Mouse (Mus musculus) ES-Bruce4 (cell line): ENCODE measurements at regions not wholly inside any gene's neighbourhood (a gene's known extent, or its start where the extent isn't known, plus 50 kb on each side); places are given as distances from the start of the nearest gene placed in this dataset.

Experiments
- H3K27ac ChIP-seq: 2 replicates; pipeline ENCODE4 v1.5.1; 2012; ENCODE audit warnings: low read length, inconsistent platforms; ENCODE audit not compliant: insufficient read depth
- H3K27me3 ChIP-seq: 2 replicates; pipeline ENCODE4 v1.6.1; 2012; ENCODE audit warnings: mild to moderate bottlenecking, low read length, inconsistent platforms; ENCODE audit not compliant: control insufficient read depth, poor library complexity, insufficient read depth, severe bottlenecking
- H3K36me3 ChIP-seq: 2 replicates; pipeline ENCODE4 v1.6.1; 2012; ENCODE audit warnings: inconsistent platforms, mild to moderate bottlenecking, low read length, moderate library complexity; ENCODE audit not compliant: control insufficient read depth, poor library complexity, insufficient read depth, severe bottlenecking
- H3K4me1 ChIP-seq: one replicate; pipeline ENCODE4 v1.8.1; 2011; ENCODE audit warnings: low read length; ENCODE audit not compliant: control insufficient read depth, insufficient read depth
- H3K4me3 ChIP-seq: 2 replicates; pipeline ENCODE4 v1.5.1; 2011; ENCODE audit warnings: low read depth, mild to moderate bottlenecking, low read length
- H3K9ac ChIP-seq: 2 replicates; pipeline ENCODE4 v1.6.1; 2012; ENCODE audit warnings: low read depth, mild to moderate bottlenecking, inconsistent platforms; ENCODE audit not compliant: poor library complexity, severe bottlenecking
- H3K9me3 ChIP-seq: replicated peaks from 2 replicates; pipeline ENCODE4 v1.6.1; 2012; ENCODE audit warnings: mild to moderate bottlenecking, low read length, inconsistent platforms; ENCODE audit not compliant: control insufficient read depth, poor library complexity, insufficient read depth, severe bottlenecking
- CTCF ChIP-seq: IDR thresholded peaks from one replicate; pipeline ENCODE4 v1.8.1; 2011; ENCODE audit warnings: low read depth, low read length
- EP300 ChIP-seq: IDR thresholded peaks from 2 replicates; pipeline ENCODE4 v1.6.1; 2011; ENCODE audit warnings: low read depth, low read length; ENCODE audit not compliant: insufficient read depth
- POLR2A ChIP-seq: IDR thresholded peaks from one replicate; pipeline ENCODE4 v1.8.1; 2011; ENCODE audit warnings: low read length; ENCODE audit not compliant: insufficient read depth

DNA sequence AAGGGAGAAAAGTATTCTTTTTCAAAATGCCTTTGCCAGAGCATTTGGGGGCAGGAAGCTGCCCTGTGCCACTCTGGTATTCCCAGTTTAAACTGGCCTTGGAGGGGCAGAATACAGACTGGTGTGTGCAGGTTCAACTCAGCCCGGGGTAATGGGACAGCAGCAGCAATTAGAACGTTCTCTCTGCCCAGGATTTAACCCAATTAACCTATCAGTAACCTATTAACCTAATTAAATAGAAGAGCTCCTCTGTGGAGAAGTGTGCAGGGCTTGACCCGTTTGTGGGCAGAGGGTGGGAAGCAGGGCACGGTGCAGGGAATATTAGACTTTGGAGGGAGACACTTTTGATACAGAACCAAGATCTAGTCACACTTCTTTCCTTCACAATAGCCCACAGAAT lies 252.7 kb upstream of the Satb1 start:
- H3K9ac ChIP-seq = no peak overlapping the region
- no peak overlapping the region for H3K4me3 ChIP-seq
- no peaks in the 10 kb centered on the region for H3K4me1 ChIP-seq
- TF ChIP-seq CTCF (no peak), POLR2A (no peak), EP300 (no peak)
- H3K27me3 ChIP-seq = no peaks in the 10 kb centered on the region
- no peaks in the 10 kb centered on the region for H3K36me3 ChIP-seq
- no peaks in the 10 kb centered on the region for H3K9me3 ChIP-seq
- no peak overlapping the region for H3K27ac ChIP-seq

DNA sequence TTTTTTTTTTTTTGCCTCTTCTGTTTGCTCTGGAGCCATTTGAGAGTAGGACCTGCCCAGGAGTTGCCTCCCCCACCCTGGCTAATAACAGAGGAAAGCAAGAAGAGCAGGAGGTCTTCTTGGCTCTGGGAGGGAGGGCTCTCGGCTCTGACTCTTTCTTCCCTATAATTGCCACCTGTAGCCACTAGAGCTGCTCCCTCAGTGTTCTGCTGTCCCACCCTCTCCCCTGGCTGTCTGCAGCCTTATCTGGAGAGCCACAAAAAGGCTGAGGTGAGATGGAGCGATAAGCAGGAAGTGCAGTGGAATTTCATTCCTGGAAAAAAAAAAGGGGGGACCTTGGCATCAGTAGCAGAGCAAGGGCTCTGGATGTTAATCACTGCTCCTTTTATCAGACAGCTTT lies 251.4 kb upstream of the Satb1 start:
- Histone ChIP-seq H3K9me3 (no peaks in the 10 kb centered on the region), H3K4me3 (no peak overlapping the region), H3K9ac (no peak overlapping the region), H3K27ac (no peak overlapping the region), H3K4me1 (no peaks in the 10 kb centered on the region), H3K27me3 (no peaks in the 10 kb centered on the region), H3K36me3 (no peaks in the 10 kb centered on the region)
- no peak for TF ChIP-seq CTCF
- TF ChIP-seq POLR2A = no peak
- no peak for TF ChIP-seq EP300

DNA sequence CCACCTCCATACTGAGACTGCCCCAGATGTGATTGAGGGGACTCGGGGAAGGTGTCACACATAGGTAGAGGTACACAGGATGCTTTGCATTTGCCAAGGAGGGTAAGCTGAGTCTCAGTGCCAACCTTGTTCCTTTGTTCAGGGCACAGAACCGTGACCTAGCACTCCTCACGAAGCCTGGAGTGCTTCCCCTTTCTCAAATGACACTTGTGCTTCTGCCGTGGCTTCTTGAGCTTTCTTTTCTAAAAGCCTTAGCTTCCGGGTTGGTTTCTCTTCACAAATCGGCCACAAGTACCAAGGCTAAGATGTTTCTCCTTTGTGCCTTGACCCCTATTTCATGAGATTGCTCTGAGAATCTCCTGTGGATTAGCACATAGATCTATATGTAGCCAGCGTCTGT lies 246.2 kb upstream of the Satb1 start:
- H3K9me3 ChIP-seq = no peaks in the 10 kb centered on the region
- H3K4me1 ChIP-seq = no peaks in the 10 kb centered on the region
- H3K9ac ChIP-seq = no peak overlapping the region
- H3K27ac ChIP-seq = no peak overlapping the region
- no peak overlapping the region for H3K4me3 ChIP-seq
- no peaks in the 10 kb centered on the region for H3K36me3 ChIP-seq
- H3K27me3 ChIP-seq = no peaks in the 10 kb centered on the region
- no peak for TF ChIP-seq CTCF
- no peak for TF ChIP-seq EP300
- TF ChIP-seq POLR2A = no peak

GRCm38 (mm10) chr17:52078496-52078895 lies 245.4 kb upstream of the Satb1 start:
- Histone ChIP-seq H3K9ac (no peak overlapping the region), H3K4me1 (no peaks in the 10 kb centered on the region), H3K36me3 (no peaks in the 10 kb centered on the region), H3K9me3 (no peaks in the 10 kb centered on the region), H3K4me3 (no peak overlapping the region), H3K27ac (no peak overlapping the region), H3K27me3 (no peaks in the 10 kb centered on the region)
- TF ChIP-seq POLR2A (no peak), EP300 (no peak), CTCF (no peak)

- no peaks in the 10 kb centered on the region for H3K36me3 ChIP-seq
- H3K4me3 ChIP-seq = no peak overlapping the region
- no peaks in the 10 kb centered on the region for H3K9me3 ChIP-seq
- H3K27me3 ChIP-seq = no peaks in the 10 kb centered on the region
- no peak overlapping the region for H3K27ac ChIP-seq
- H3K4me1 ChIP-seq = no peaks in the 10 kb centered on the region
- TF ChIP-seq POLR2A (no peak), CTCF (no peak), EP300 (no peak)
- no peak overlapping the region for H3K9ac ChIP-seq
Measured at GRCm38 (mm10) chr17:52077951-52078350, 244.9 kb upstream of the Satb1 start.

- no peaks in the 10 kb centered on the region for H3K36me3 ChIP-seq
- no peaks in the 10 kb centered on the region for H3K4me1 ChIP-seq
- no peak overlapping the region for H3K9ac ChIP-seq
- H3K27ac ChIP-seq = no peak overlapping the region
- no peaks in the 10 kb centered on the region for H3K27me3 ChIP-seq
- H3K9me3 ChIP-seq = no peaks in the 10 kb centered on the region
- TF ChIP-seq EP300 (no peak), CTCF (no peak), POLR2A (no peak)
- H3K4me3 ChIP-seq = no peak overlapping the region
Measured at GRCm38 (mm10) chr17:52076746-52077145, 243.7 kb upstream of the Satb1 start.

DNA sequence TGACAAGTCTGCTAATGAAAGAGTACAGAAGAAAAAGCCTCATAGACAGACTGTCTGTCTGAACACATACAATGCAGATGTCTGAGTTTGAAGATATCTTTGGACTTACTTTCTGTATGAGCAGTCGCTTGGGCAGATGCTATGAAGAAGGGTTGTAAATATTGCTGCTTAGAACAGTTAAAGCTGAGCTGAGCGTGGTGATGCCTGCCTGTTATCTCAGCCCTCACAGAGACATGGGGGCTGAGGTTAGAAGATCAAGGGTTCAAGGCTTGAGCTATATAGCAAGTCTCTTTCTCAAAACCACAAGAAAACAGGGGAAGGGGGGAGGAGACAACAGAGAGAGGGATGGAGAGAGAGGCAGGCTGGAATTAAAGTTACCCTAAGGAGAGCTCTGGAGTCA lies 234.6 kb upstream of the Satb1 start:
- H3K27ac ChIP-seq = no peak overlapping the region
- H3K36me3 ChIP-seq = no peaks in the 10 kb centered on the region
- H3K27me3 ChIP-seq = no peaks in the 10 kb centered on the region
- H3K9ac ChIP-seq = no peak overlapping the region
- no peak overlapping the region for H3K4me3 ChIP-seq
- no peak for TF ChIP-seq EP300
- no peak for TF ChIP-seq POLR2A
- no peak for TF ChIP-seq CTCF
- no peaks in the 10 kb centered on the region for H3K9me3 ChIP-seq
- no peaks in the 10 kb centered on the region for H3K4me1 ChIP-seq
